Mouse (Mus musculus) olfactory bulb, adult 2 months (tissue): ENCODE data around the gene Fam227a.

Experiments used
- CTCF ChIP-seq: fragments of 200-500 bp; IDR thresholded peaks from 2 replicates; pipeline ENCODE4 v1.5.1; 2012; ENCODE audit warnings: low read depth, mild to moderate bottlenecking, low read length, moderate library complexity; ENCODE audit not compliant: insufficient read depth
- POLR2A ChIP-seq: fragments of 200-500 bp; IDR thresholded peaks from 2 replicates; pipeline ENCODE4 v1.6.1; 2012; ENCODE audit warnings: mild to moderate bottlenecking, low read depth, low read length, moderate library complexity; ENCODE audit not compliant: insufficient read depth

DNA sequence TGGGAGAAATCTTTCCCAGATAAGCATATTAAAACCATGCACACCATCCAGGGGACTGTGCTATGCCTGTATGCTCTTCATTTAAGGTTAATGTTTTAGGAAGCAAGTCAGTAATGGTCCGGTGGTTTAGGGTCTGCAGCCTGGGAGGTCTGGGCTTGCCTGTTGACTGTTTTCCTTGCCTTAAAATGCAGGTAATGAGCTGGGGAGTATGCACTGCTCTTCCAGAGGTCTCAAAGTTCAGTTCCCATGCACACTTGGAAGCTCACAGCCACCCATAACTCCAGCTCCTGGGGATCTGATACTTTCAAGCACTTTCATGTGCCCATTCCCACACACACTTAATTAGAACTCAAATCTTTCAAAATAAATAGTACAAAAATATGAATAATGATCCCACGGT is 37.8 kb upstream of the Fam227a start:
- no peak for TF ChIP-seq CTCF
- TF ChIP-seq POLR2A = no peak
